Mouse (Mus musculus): ENCODE measurements around the gene Enpp7. TPM values are rescaled to one million over a fixed set of nuclear protein-coding genes. Genes with fewer than 3 reads are reported as not detected.
A peak's percentile ranks its signal among the peaks of the same experiment; 100 is the strongest.

Enpp7 gene
- polyA plus RNA-seq, 1 experiment from 2014 or later = 32.3 TPM

DNA sequence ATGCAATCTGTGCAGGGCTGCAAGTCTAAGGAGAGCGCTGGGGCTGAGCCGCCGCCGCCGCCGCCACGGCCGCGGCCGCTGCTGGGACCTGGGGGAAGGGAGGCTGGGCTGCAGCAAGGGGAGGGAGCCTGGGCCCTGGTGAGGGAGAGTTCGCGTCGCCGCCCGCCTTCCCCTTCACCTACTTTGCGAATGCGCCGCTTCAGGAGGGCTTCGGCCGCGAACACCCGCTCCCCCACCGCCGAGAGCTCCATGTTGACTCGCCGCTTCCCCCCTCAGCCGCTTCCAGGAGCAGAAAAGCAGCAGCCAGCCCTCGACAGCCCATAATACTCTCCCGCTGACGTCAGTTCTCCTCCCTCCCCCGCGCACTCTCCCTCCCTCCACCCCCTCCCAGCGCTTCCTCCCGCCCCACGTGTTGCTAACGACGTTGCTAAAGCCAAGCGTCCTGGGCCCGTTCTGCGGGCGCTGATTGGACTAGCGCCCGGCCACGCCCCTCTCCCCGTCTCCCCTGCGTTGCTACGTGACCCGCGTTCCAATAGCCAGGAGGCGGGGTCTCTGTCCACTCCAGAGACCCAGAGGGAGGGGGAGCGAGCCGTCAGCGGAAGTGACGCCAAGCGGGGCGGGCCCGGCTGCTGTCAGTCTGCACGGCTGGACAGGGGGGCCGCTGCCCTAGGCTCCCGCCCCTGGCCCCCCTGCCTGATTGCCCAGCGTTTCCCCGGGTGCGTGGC, 52.8 kb downstream of the Enpp7 start, which contains the start of gene Cbx8:
Cbx8 (minus strand) TSS at position 370 of the 725 bp plus-strand sequence.
- TF ChIP-seq CTCF (IDR thresholded peaks at IDR 0.05; ENCODE audit: low read depth) = no peak; the same call in 1 of the 2 replicates
- Histone ChIP-seq H3K9me3 (ENCODE audit: control insufficient read depth) (no peaks in the 10 kb centered on the region), H3K9ac (ENCODE audit: low read depth, low read length) (peak within 1 kb of the TSS; percentile 64), H3K27ac (ENCODE audit: low read depth, low read length) (peak within 1 kb of the TSS; percentile 61; the same call in 1 of the 2 replicates), H3K4me2 (replicated peaks; ENCODE audit: low read depth) (peak within 1 kb of the TSS; percentile 99), H3K4me3 (ENCODE audit: low read depth, low read length) (peak within 1 kb of the TSS; percentile 79), H3K36me3 (ENCODE audit: control insufficient read depth, insufficient read depth) (peaks cover 8% of the 10 kb centered on the region; the same call in 1 of the 2 replicates), H3K4me1 (replicated peaks; ENCODE audit: control insufficient read depth, insufficient read depth, low read length) (peaks cover 22% of the 10 kb centered on the region), H3K27me3 (replicated peaks; ENCODE audit: control insufficient read depth, insufficient read depth, low read length) (peaks cover 72% of the 10 kb centered on the region)
- peak; percentile 91 for ATAC-seq
- under 1% methylated on average over 50 of the region's 63 CpGs for WGBS

DNA sequence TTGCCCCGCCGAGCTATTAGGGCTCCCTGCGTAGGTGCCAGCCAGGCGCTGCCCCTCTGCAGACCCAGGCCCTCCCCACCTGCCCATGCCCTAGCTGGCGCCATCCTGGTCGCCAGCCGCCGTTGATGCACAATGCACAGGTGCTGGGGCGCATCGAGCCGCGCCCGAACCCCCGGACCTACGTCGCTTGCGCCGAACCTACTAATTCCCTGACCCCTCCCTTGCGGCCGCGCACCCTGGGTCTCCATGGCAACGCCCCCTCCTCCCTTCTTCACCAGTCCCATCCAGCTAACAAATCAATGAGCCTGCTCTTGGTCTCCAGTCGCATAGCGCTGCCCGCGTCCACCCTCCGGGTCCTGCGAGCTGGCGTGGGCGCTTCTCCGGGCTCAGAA, 53.3 kb downstream of the Enpp7 start:
- Histone ChIP-seq H3K4me2 (replicated peaks; ENCODE audit: low read depth) (peak overlapping the region; percentile 99), H3K36me3 (ENCODE audit: control insufficient read depth, insufficient read depth) (peaks cover 8% of the 10 kb centered on the region; the same call in 1 of the 2 replicates), H3K9ac (ENCODE audit: low read depth, low read length) (peak overlapping the region; percentile 18; the same call in 1 of the 2 replicates), H3K27ac (ENCODE audit: low read depth, low read length) (no peak overlapping the region), H3K4me1 (replicated peaks; ENCODE audit: control insufficient read depth, insufficient read depth, low read length) (peaks cover 23% of the 10 kb centered on the region), H3K27me3 (replicated peaks; ENCODE audit: control insufficient read depth, insufficient read depth, low read length) (peaks cover 72% of the 10 kb centered on the region), H3K9me3 (ENCODE audit: control insufficient read depth) (no peaks in the 10 kb centered on the region), H3K4me3 (ENCODE audit: low read depth, low read length) (peak overlapping the region; percentile 79)
- peak; percentile 28 for ATAC-seq
- 0% methylated on average over 31 of the region's 31 CpGs for WGBS
- TF ChIP-seq CTCF (IDR thresholded peaks at IDR 0.05; ENCODE audit: low read depth) = no peak

DNA sequence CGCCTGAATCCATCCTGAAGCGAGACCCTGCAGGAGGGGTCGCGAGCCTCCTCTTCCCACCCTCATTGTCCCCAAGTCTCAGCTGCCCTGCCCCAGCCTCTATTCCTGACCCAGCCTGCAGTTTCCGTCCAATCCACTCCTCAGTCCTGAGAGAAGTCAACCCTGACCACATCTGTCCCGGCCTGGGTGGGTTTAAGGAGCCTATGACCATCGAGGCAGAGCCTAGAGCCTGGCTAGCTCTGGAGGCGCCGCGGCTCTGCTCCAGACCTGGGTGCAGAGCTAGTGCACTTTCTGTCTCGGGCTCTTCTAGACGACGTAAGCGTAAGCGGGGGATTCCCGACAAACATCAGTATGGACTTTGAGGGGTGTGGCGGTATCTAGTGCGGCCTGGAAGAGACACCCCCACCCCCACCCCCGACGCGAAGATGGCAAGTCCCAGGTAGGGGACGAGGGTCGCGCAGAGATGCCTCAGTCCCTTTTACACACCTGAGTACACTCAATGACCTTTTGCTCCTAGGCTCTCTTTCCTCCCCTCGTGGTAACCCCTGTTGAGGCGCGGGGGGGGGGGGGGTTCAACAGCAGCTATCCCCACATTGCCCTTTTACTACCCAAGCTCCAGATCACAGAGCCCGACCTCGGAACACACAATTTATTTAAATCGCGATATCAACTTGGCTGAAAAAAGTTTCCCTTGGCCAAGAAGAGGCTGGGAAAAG, 53.9 kb downstream of the Enpp7 start:
- 1% methylated on average over 30 of the region's 31 CpGs for WGBS

More for the DNA sequence above, 53.9 kb downstream of the Enpp7 start:
- H3K4me2 ChIP-seq (replicated peaks; ENCODE audit: low read depth) = peak overlapping the region; percentile 99
- H3K27me3 ChIP-seq (replicated peaks; ENCODE audit: control insufficient read depth, insufficient read depth, low read length) = peaks cover 73% of the 10 kb centered on the region
- H3K4me1 ChIP-seq (replicated peaks; ENCODE audit: control insufficient read depth, insufficient read depth, low read length) = peaks cover 28% of the 10 kb centered on the region
- H3K9me3 ChIP-seq (ENCODE audit: control insufficient read depth) = no peaks in the 10 kb centered on the region
- H3K27ac ChIP-seq (ENCODE audit: low read depth, low read length) = no peak overlapping the region
- H3K36me3 ChIP-seq (ENCODE audit: control insufficient read depth, insufficient read depth) = peaks cover 8% of the 10 kb centered on the region; the same call in 1 of the 2 replicates
- H3K4me3 ChIP-seq (ENCODE audit: low read depth, low read length) = peak overlapping the region; percentile 79
- no peak for TF ChIP-seq CTCF (IDR thresholded peaks at IDR 0.05; ENCODE audit: low read depth)
- 0 out of 2 replicates have a peak overlapping the region, but pooled peaks have one; percentile 18 for H3K9ac ChIP-seq (ENCODE audit: low read depth, low read length)
- ATAC-seq = no peak

Other genes starting within 250 kb of the Enpp7 start
- 1.2 and 1.3 TPM in 2 replicates for gene Rbfox3, start 76.6 kb upstream of the Enpp7 start, polyA plus RNA-seq (2015; fragmentation: Nextera tagmentation; extraction: Ambion mirVana)
- 4.9 TPM in 2 replicates for gene Cbx2, start 34.8 kb downstream of the Enpp7 start, polyA plus RNA-seq (2015; fragmentation: Nextera tagmentation; extraction: Ambion mirVana)
- 6.4 and 6.6 TPM in 2 replicates for gene Cbx8, start 52.8 kb downstream of the Enpp7 start, polyA plus RNA-seq (2015; fragmentation: Nextera tagmentation; extraction: Ambion mirVana)
- 6.5 and 7.6 TPM in 2 replicates for gene Cbx4, start 98.0 kb downstream of the Enpp7 start, polyA plus RNA-seq (2015; fragmentation: Nextera tagmentation; extraction: Ambion mirVana)
- 3.8 and 4.5 TPM in 2 replicates for gene Tbc1d16, start 240.3 kb downstream of the Enpp7 start, polyA plus RNA-seq (2015; fragmentation: Nextera tagmentation; extraction: Ambion mirVana)
- gene Ccdc40, start 240.4 kb downstream of the Enpp7 start, polyA plus RNA-seq (2015; fragmentation: Nextera tagmentation; extraction: Ambion mirVana) = 1.5 and 1.8 TPM in 2 replicates

Data from intestine, postnatal 0 days (tissue).